24 mouse cellular contexts compared by ENCODE assay signal in the genomic region with DNA sequence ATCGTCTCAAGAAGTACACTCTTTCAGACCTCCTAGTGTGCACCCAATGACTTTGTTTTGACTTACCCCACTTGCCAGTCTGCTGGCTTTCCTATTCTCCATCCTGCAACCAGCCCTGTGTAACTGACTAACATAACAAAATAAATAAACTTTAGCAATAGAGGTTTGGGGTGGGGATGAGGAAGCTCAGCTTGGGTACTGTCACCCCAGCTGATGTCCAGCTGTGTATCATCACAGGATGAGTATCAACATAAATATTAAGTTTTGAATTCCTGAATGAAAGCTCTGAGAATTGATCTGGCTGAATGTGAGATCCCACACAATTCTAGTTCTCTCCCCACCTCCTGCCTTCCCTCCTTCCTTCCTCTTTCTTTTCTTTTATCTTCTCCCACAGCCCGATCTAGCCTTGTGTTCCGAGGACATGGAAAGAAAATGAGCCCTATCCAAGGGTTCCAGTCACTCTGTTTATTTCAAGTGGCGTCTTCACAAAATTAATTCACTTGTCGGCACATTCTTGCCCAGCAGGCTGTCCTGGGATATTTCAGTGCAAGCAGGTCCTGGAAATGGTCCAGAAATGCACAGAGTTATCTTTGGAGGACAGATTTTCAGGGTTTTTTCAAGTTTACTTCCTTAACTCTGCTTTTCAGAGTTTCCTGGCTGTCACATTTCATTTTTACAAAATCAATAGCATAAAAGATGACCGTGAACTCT. TPM values are rescaled to one million over a fixed set of nuclear protein-coding genes. Genes with fewer than 3 reads are reported as not detected.
DNase-seq lines count a peak whose midpoint lies in the region; ATAC-seq and TF ChIP-seq lines count a peak whose summit lies in the region.
"Had no signal": no experiment of that assay in that cellular context is flagged by ENCODE, and none has a peak within 500 bp of the region (broad histone marks: within the 10 kb centered on the region; RNA-seq: fewer than 3 reads in every experiment).

No protein-coding gene starts in this region.

- H3K27ac ChIP-seq in hindbrain, postnatal 0 days = no peak overlapping the region
- H3K27ac ChIP-seq in hindbrain, embryonic 13.5 days = no peak overlapping the region
- no peak overlapping the region for H3K27ac ChIP-seq in midbrain, embryonic 15.5 days
- H3K27ac ChIP-seq in gastrocnemius, adult 2 months = no peak overlapping the region
- H3K27ac ChIP-seq: embryonic facial prominence, embryonic 15.5 days; heart, embryonic 15.5 days; kidney, embryonic 15.5 days; left cerebral cortex, adult 2 months had no signal

- no peak overlapping the region for H3K4me2 ChIP-seq in hindbrain, postnatal 0 days (ENCODE audit: low read depth, low read length)
- no peak overlapping the region for H3K4me2 ChIP-seq in hindbrain, embryonic 13.5 days
- H3K4me2 ChIP-seq in midbrain, embryonic 15.5 days = no peak overlapping the region
- H3K4me2 ChIP-seq: embryonic facial prominence, embryonic 15.5 days; heart, embryonic 15.5 days; kidney, embryonic 15.5 days; liver, embryonic 11.5 days had no signal

- TF ChIP-seq CTCF in hindbrain, postnatal 0 days (IDR thresholded peaks at IDR 0.05; ENCODE audit: low read depth) = no peak
- TF ChIP-seq CTCF in gastrocnemius, adult 2 months (IDR thresholded peaks at IDR 0.05) = no peak

- H3K36me3 ChIP-seq in hindbrain, postnatal 0 days (ENCODE audit: insufficient read depth, low read length) = no peaks in the 10 kb centered on the region
- no peaks in the 10 kb centered on the region for H3K36me3 ChIP-seq in hindbrain, embryonic 13.5 days
- H3K36me3 ChIP-seq in midbrain, embryonic 15.5 days (replicated peaks) = no peaks in the 10 kb centered on the region
- H3K36me3 ChIP-seq: embryonic facial prominence, embryonic 15.5 days; heart, embryonic 15.5 days; kidney, embryonic 15.5 days had no signal

- H3K9ac ChIP-seq in hindbrain, postnatal 0 days (replicated peaks; ENCODE audit: low read length) = no peak overlapping the region
- H3K9ac ChIP-seq in hindbrain, embryonic 13.5 days = no peak overlapping the region
- H3K9ac ChIP-seq in midbrain, embryonic 15.5 days = no peak overlapping the region
- H3K9ac ChIP-seq: embryonic facial prominence, embryonic 15.5 days; heart, embryonic 15.5 days; kidney, embryonic 15.5 days had no signal

- H3K27me3 ChIP-seq in hindbrain, postnatal 0 days (ENCODE audit: insufficient read depth, low read length) = peaks cover 6% of the 10 kb centered on the region; the same call in 1 of the 2 replicates
- H3K27me3 ChIP-seq in hindbrain, embryonic 13.5 days = peaks cover 26% of the 10 kb centered on the region
- peaks cover 6% of the 10 kb centered on the region for H3K27me3 ChIP-seq in midbrain, embryonic 15.5 days (replicated peaks)

- no peaks in the 10 kb centered on the region for H3K9me3 ChIP-seq in hindbrain, postnatal 0 days (ENCODE audit: low read length)
- H3K9me3 ChIP-seq in hindbrain, embryonic 13.5 days = no peaks in the 10 kb centered on the region
- no peaks in the 10 kb centered on the region for H3K9me3 ChIP-seq in midbrain, embryonic 15.5 days
- H3K9me3 ChIP-seq: embryonic facial prominence, embryonic 15.5 days; heart, embryonic 15.5 days; kidney, embryonic 15.5 days had no signal

- no peaks in the 10 kb centered on the region for H3K4me1 ChIP-seq in hindbrain, postnatal 0 days (ENCODE audit: insufficient read depth, low read length)
- H3K4me1 ChIP-seq in hindbrain, embryonic 13.5 days (replicated peaks) = no peaks in the 10 kb centered on the region
- no peaks in the 10 kb centered on the region; the same call in 1 of the 2 replicates for H3K4me1 ChIP-seq in midbrain, embryonic 15.5 days

- DNase-seq in adrenal gland, postnatal 10 days = peak; percentile 26
- DNase-seq in adrenal gland, adult 8-10 months = no peak
- peak; percentile 10 for DNase-seq in hindbrain, postnatal 0 days (ENCODE audit: low spot score)
- peak; percentile 22 for DNase-seq in lung, postnatal 10 days
- no peak for DNase-seq in lung, postnatal 36 days
- DNase-seq in gastrocnemius, adult 2 months = no peak
- DNase-seq: cerebellum, adult 2 months; cerebellum, postnatal 36 days; gastrocnemius, postnatal 36 days; kidney, postnatal 4 days; layer of hippocampus, adult 9-11 months; left cerebral cortex, postnatal 4 days; retina, postnatal 1 day; thymus, postnatal 4 days had no signal

- ATAC-seq in hindbrain, postnatal 0 days = no peak
- ATAC-seq in hindbrain, embryonic 13.5 days (ENCODE audit: low FRiP score) = no peak
- no peak for ATAC-seq in midbrain, embryonic 15.5 days (replicated peaks)
- ATAC-seq: CD4-positive, CD25-positive, alpha-beta regulatory T cell, adult 4 months; forebrain, embryonic 16.5 days; inflammation-experienced regulatory T-cells, adult 6 months had no signal

- H3K4me3 ChIP-seq in hindbrain, postnatal 0 days (ENCODE audit: low read length) = no peak overlapping the region
- H3K4me3 ChIP-seq in hindbrain, embryonic 13.5 days = no peak overlapping the region
- H3K4me3 ChIP-seq in midbrain, embryonic 15.5 days = no peak overlapping the region
- no peak overlapping the region for H3K4me3 ChIP-seq in gastrocnemius, adult 2 months
- H3K4me3 ChIP-seq: embryonic facial prominence, embryonic 15.5 days; heart, embryonic 15.5 days; kidney, embryonic 15.5 days; left cerebral cortex, adult 2 months had no signal

- 30% methylated on average over 6 of the region's 6 CpGs for WGBS in hindbrain, postnatal 0 days
- WGBS in hindbrain, embryonic 13.5 days = 64% methylated on average over 6 of the region's 6 CpGs
- 61% methylated on average over 6 of the region's 6 CpGs for WGBS in midbrain, embryonic 15.5 days

- intact Hi-C loops in gastrocnemius, adult 2 months (cut with DNase I) = no loop called here

RNA-seq across cellular contexts. Expression of gene Moxd1, which starts 5.6 kb away (rescaled TPM):
- total RNA-seq in adrenal gland, postnatal 10 days (2021) = 1 to 10 TPM; 1.0 to 1.9 TPM
- under 1 TPM in 3 of 4 experiments, not detected in 1; 0.15 to 0.27 (median 0.15) TPM for total RNA-seq in adrenal gland, adult 8-10 months (2022)
- 10.6 and 14.3 TPM in 2 replicates for total RNA-seq in hindbrain, postnatal 0 days (2014; rRNA removed)
- polyA plus RNA-seq in hindbrain, postnatal 0 days (2015; fragmentation: Nextera tagmentation; extraction: Ambion mirVana) = 12.9 and 16.2 TPM in 2 replicates
- 8.6 and 9.6 TPM in 2 replicates for polyA plus RNA-seq in hindbrain, embryonic 13.5 days (2015; fragmentation: Nextera tagmentation; extraction: Ambion mirVana)
- polyA plus RNA-seq in midbrain, embryonic 15.5 days (2015; fragmentation: Nextera tagmentation; extraction: Ambion mirVana) = 1.2 and 1.8 TPM in 2 replicates
- under 1 TPM; 0.28 to 0.94 TPM for total RNA-seq in gastrocnemius, adult 2 months (2021)
- polyA plus RNA-seq: CD4-positive, CD25-positive, alpha-beta regulatory T cell, adult 4 months; inflammation-experienced regulatory T-cells, adult 6 months had no signal

Comparison
In these comparisons a context has a peak if more than half of its experiments do, and no peak if none do; other contexts are left out.
1. DNase-seq: peak in adrenal gland, postnatal 10 days (single experiment), hindbrain, postnatal 0 days (single experiment) and lung, postnatal 10 days (single experiment); none in adrenal gland, adult 8-10 months (single experiment), lung, postnatal 36 days (single experiment) and gastrocnemius, adult 2 months (single experiment).